Comparison of ENCODE assay signal across 8 mouse cellular contexts in the genomic region with DNA sequence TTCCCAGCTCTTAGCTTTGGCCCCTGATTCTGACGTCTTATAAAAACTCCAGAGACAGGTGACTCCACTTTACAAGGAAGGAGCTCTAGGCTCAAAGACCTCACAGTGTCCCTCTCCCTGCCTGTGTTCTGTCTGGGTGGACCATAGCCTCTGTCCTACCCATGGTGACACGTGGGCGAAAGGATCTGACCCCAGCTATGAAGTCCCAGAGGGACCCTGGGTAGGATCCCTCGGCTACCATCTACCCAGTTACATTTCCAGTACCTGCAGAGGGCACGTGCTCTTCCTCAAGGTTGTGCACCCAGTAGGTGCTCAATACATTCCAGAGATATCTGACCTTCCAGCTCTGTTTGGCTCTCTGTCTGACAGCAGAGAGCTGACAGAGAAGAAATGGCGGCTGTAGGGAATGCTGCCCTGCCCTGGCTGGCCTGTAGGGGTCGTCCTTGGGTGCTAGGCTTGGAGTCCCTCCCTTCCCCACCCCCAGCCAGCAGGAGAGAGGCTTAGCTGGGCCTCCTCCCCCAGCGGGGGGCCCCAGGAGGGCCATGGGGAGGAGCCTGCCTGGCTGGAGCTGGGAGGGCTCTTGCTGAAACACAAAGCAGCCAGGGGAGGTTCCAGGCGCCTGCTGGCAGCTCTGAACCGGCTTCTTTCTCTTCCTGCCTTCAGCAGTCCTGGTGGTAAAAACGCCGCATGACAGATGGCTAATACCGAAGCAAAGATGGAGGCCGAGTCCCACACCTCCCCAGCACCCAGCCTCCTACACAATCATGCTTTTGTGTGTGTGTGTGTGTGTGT. TPM values are rescaled to one million over a fixed set of nuclear protein-coding genes. Genes with fewer than 3 reads are reported as not detected.
DNase-seq lines count a peak whose midpoint lies in the region; ATAC-seq and TF ChIP-seq lines count a peak whose summit lies in the region.

No protein-coding gene starts in this region.

- peak; percentile 88 for TF ChIP-seq CTCF in G1E (IDR thresholded peaks at IDR 0.05; ENCODE audit: low read depth, low read length)
- 0 out of 2 replicates have a peak, but pooled peaks have one; percentile 13 for TF ChIP-seq CTCF in cerebellum, adult 2 months (IDR thresholded peaks at IDR 0.05; ENCODE audit: borderline replicate concordance, insufficient read depth, low read depth, low read length)

- H3K27me3 ChIP-seq in G1E (ENCODE audit: insufficient read depth, low read length), result peaks cover 9% of the 10 kb centered on the region
- no peaks in the 10 kb centered on the region for H3K27me3 ChIP-seq in cerebellum, adult 2 months (ENCODE audit: control insufficient read depth, insufficient read depth, low read length)
- H3K27me3 ChIP-seq in lung, embryonic 16.5 days (ENCODE audit: control insufficient read depth, insufficient read depth, low read depth, low read length), result no peaks in the 10 kb centered on the region

- DNase-seq in G1E (ENCODE audit: low spot score), result peak; percentile 99
- peak in 1 of 2 experiments; percentile 16 for DNase-seq in cerebellum, adult 2 months
- DNase-seq in forelimb bud, embryonic 11.5 days (ENCODE audit: low read depth, low spot score), result peak; percentile 98
- peak; percentile 26 for DNase-seq in layer of hippocampus, adult 9-10 months (ENCODE audit: low spot score)
- peak; percentile 63 for DNase-seq in ovary, postnatal 10 days (ENCODE audit: low spot score)
- DNase-seq in thymus, postnatal 10 days (ENCODE audit: low spot score in 2 of 2), result peak; percentile 88 to 89

- WGBS in cerebellum, adult 2 months, result 29% methylated on average over 14 of the region's 14 CpGs
- 16% methylated on average over 14 of the region's 14 CpGs for WGBS in lung, embryonic 16.5 days

- H3K4me1 ChIP-seq in G1E (ENCODE audit: insufficient read depth, low read depth, low read length), result peaks cover 50% of the 10 kb centered on the region
- no peaks in the 10 kb centered on the region; the same call in 1 of the 2 replicates for H3K4me1 ChIP-seq in cerebellum, adult 2 months (ENCODE audit: control insufficient read depth, insufficient read depth, low read length)
- H3K4me1 ChIP-seq in lung, embryonic 16.5 days (replicated peaks; ENCODE audit: control insufficient read depth, insufficient read depth, low read length), result peaks cover 19% of the 10 kb centered on the region

- no peak for TF ChIP-seq POLR2A in cerebellum, adult 2 months (IDR thresholded peaks at IDR 0.05; ENCODE audit: borderline replicate concordance, insufficient read depth, low read length)

- peak overlapping the region; percentile 47 for H3K4me2 ChIP-seq in lung, embryonic 16.5 days (ENCODE audit: low read depth, low read length)

- peak overlapping the region; percentile 69 for H3K4me3 ChIP-seq in G1E (ENCODE audit: low read depth, low read length)
- no peak overlapping the region for H3K4me3 ChIP-seq in cerebellum, adult 2 months (replicated peaks; ENCODE audit: insufficient read depth, low read depth, low read length)
- H3K4me3 ChIP-seq in lung, embryonic 16.5 days (ENCODE audit: low read length), result peak overlapping the region; percentile 15; the same call in 1 of the 2 replicates

- H3K9ac ChIP-seq in lung, embryonic 16.5 days (ENCODE audit: low read length), result peak overlapping the region; percentile 40

- peak; percentile 99 for ATAC-seq in G1E (ENCODE audit: extremely low read depth, insufficient number of reproducible peaks, low FRiP score, poor library complexity, severe bottlenecking)
- peak; percentile 95 to 96 for ATAC-seq in hematopoietic stem cell, adult 5-6 weeks (replicated peaks in 1 of 2; ENCODE audit: insufficient read depth in 1 of 2, low FRiP score in 2 of 2, low TSS enrichment in 1 of 2, low read depth in 1 of 2, poor library complexity in 2 of 2, severe bottlenecking in 2 of 2)
- peak; percentile 96 for ATAC-seq in lung, embryonic 16.5 days (ENCODE audit: low read depth)

- peaks cover 39% of the 10 kb centered on the region for H3K36me3 ChIP-seq in G1E (replicated peaks)
- H3K36me3 ChIP-seq in lung, embryonic 16.5 days (ENCODE audit: control insufficient read depth, insufficient read depth, low read length), result no peaks in the 10 kb centered on the region

- H3K27ac ChIP-seq in cerebellum, adult 2 months (ENCODE audit: insufficient read depth, low read length), result no peak overlapping the region
- H3K27ac ChIP-seq in lung, embryonic 16.5 days (ENCODE audit: low read length), result peak overlapping the region; percentile 51

- no peaks in the 10 kb centered on the region for H3K9me3 ChIP-seq in G1E (replicated peaks)
- no peaks in the 10 kb centered on the region for H3K9me3 ChIP-seq in lung, embryonic 16.5 days (ENCODE audit: control insufficient read depth, low read length)

RNA-seq across cellular contexts. Expression of a gene that starts 52.6 kb away (rescaled TPM):
- total RNA-seq in G1E (2014; fragmentation: Nextera tagmentation) (76.2 and 90.8 TPM in 2 replicates), G1E (2017) (1.1 and 1.5 TPM in 2 replicates)
- polyA plus RNA-seq in G1E (2012), result 45.6 and 49.8 TPM in 2 replicates
- polyA plus RNA-seq in cerebellum, adult 2 months (2012; rRNA removed), result 25.9 and 33.0 TPM in 2 replicates
- 9.3 and 11.3 TPM in 2 replicates for total RNA-seq in hematopoietic stem cell, adult 5-6 weeks (2017)
- 1.3 and 1.8 TPM in 2 replicates for polyA plus RNA-seq in lung, embryonic 16.5 days (2015; fragmentation: Nextera tagmentation; extraction: Ambion mirVana)
